Mouse (Mus musculus) layer of hippocampus, adult 9-10 months (tissue): ENCODE measurements at regions not wholly inside any gene's neighbourhood (a gene's known extent, or its start where the extent isn't known, plus 50 kb on each side); places are given as distances from the start of the nearest gene placed in this dataset.
A peak's percentile ranks its signal among the peaks of the same experiment; 100 is the strongest.
"Not testable (repeated sequence)": the region's sequence is repeated elsewhere in the genome, so short reads cannot be mapped to it uniquely, and the experiment has no call there.

Experiments used
- DNase-seq: peaks from one replicate; pipeline ENCODE4 v3.0.0; 2022; ENCODE audit warnings: low spot score

DNA sequence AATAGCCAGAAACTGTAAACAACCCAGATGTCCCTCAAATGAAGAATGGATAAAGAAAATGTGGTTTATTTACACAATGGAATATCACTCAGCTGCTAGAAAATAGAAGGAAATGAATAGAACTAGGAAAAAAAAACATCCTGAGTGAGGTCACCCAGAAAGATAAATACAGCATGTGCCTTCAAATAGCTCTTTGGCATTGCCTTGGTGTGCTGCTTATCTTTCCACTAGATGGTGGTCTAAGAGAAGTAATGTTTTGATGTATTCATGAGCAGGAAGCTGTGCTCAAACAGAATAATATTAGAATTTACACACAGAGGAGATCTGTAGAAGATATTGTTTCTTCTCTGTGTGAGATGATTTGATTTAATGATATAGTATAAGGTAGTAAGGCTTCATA is 78.8 kb downstream of the Zfp619 start:
- no peak for DNase-seq

DNA sequence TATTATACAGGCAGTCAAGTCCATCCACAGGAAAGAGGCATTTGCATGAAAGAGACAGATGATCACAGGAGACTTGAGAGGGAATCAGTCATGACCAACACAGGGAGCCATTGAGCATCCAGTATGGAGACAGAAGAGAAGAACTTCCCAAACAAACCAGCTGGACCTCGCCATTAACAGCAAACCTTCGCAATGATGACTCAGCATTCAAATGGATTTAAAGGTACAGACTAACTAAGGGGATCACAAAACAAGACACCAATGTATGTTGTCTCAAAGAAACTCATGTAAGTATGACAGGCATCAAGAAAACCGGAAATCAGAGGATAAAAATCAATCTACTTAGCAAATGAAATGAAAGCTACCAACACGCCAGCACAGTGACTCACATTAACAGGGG is 96.2 kb downstream of the Zfp619 start:
- DNase-seq = no peak

- no peak for DNase-seq
These were observed 97.5 kb downstream of the Zfp619 start for GRCm38 (mm10) chr7:39615092-39615491.

- DNase-seq = no peak
These were observed 104.2 kb downstream of the Zfp619 start for GRCm38 (mm10) chr7:39621796-39622195.

DNA sequence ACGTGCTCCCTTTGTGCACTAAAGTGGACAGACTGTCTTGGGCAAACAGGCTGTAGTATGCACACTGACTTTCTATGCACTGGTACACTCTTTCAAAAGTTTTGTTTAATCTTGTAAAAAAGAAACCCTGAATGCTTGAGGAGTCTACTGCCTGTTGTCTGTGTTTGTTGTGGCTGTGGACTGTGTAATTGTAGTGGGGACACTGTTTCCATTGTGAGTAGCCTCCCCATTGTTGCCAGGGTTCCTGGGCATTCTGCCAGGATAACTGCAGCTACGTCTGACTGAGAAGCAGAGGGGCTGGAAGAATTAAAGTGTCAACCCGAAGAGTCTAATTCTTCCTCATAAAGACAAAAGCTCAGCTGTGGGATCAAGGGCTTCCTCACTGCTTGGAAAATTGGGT is 115.3 kb downstream of the Zfp619 start:
- DNase-seq = no peak

- DNase-seq = no peak
These were observed 124.8 kb downstream of the Zfp619 start for GRCm38 (mm10) chr7:39642333-39642732.

- no peak for DNase-seq
These were observed 125.8 kb downstream of the Zfp619 start for GRCm38 (mm10) chr7:39643323-39643722.

GRCm38 (mm10) chr7:39650483-39651102 is 133.0 kb downstream of the Zfp619 start:
- no peak for DNase-seq

DNA sequence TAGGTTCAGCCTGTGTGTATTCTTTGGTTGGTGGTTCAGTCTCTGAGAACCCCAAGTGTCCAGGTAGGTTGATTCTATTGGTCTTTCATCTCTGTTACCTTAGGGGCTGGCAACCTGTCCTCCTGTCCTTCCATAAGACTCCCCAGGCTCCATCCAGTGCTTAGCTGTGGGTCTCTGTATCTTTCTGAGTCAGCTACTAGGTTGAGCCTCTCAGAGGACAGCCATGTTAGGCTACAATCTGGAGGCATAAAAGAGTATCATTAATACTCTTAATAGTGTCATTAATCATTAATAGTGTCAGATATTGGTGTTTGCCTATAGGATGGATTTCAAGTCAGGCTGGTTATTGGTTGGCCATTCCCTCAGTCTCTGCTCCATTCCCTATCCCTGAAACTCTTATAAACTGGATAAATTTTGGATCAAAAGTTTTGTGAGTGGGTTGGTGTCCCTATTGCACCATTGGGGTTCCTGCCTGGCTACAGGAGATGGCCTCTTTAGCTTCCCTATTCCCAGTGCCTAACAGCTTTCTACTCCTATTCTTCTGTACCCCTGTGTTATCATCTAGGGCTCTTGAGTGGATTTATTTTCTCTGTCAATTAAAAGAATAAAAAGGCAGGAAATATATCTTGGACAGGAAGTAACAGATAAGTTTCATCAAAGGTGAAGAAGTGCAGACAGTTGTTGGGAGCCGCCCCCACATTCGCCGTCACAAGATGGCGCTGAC is 137.2 kb downstream of the Zfp619 start:
- peak; percentile 22 for DNase-seq

GRCm38 (mm10) chr7:39655287-39655652 is 137.7 kb downstream of the Zfp619 start:
- DNase-seq = not testable (repeated sequence)

- no peak for DNase-seq
These were observed 138.3 kb downstream of the Zfp619 start for GRCm38 (mm10) chr7:39655709-39656397.

DNA sequence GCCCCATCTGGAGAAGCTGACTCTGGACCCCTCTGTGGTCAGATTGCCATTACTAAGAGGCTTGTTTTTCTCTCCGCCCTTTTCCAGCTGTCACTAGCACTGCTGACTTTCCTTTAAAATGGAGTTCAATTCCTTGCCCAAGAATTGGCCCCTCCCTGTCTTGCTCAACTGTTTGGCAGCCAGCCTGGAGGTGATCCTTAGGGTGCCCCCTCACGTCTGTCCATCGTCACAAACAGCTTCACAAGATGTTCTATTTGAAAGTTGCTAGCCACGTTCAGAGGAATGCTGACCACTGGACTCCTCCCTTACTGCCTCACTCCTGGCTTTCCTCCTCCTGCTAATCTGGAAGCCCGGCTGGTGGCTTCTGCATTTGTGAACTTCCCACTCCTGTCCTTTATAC is 142.0 kb downstream of the Zfp619 start:
- DNase-seq = no peak

- DNase-seq = no peak
These were observed 157.7 kb downstream of the Zfp619 start for GRCm38 (mm10) chr7:39675124-39675846.

DNA sequence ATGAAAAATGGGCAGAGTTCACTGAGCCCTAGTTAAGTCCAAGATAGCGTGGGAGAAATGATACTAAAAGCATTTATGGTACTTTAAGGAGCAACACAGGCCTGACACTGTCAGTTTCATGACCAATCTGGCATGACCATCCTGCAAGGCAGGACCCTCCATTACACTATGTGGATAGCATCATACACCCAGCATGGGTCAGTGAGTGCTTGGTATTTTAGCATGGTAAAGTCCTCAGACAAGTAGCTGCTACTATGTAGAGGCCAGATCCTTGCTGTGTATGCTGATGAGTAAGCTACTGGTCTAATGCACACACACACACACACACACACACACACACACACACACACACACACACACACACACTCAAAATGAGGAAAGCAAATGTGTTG is 158.3 kb downstream of the Zfp619 start:
- no peak for DNase-seq

GRCm38 (mm10) chr7:39680411-39680810 is 162.8 kb downstream of the Zfp619 start:
- no peak for DNase-seq

DNA sequence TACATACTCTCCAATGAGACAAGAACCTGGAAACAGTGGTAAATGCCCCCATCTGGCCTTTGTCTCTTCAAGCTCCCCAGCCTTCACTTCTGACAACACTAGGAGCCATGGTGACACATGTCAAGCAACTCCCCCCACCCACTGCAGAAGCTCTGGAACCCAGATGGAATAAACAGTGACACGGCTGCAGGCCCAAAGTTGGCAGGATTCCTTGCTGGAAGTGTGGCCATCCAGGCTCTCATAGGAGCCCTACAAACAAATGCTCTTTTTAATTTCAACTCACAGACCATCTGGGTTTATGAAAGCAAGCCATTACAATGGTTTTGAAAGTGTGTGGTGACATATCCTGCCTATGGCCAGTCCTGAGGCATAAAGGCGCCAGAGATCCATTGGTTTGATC is 179.0 kb downstream of the Zfp619 start:
- no peak for DNase-seq

DNA sequence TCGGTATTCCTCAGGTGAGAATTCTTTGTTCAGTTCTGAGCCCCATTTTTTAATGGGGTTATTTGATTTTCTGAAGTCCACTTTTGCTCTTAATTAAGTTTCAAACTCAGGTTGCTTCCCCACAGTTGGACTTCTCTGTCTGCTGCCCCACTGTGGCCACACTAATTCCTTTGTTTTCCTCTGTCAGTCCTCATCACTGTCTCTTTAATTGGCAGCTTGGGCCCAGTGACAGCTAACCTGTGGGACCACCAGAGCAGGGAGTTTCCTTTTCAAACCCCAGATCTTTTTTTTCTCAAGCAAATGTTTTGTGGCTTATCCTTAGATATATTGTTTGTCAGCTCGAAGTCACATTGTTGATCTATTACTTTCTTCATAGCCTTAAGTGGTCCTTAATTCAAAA is 183.9 kb downstream of the Zfp619 start:
- DNase-seq = no peak

DNA sequence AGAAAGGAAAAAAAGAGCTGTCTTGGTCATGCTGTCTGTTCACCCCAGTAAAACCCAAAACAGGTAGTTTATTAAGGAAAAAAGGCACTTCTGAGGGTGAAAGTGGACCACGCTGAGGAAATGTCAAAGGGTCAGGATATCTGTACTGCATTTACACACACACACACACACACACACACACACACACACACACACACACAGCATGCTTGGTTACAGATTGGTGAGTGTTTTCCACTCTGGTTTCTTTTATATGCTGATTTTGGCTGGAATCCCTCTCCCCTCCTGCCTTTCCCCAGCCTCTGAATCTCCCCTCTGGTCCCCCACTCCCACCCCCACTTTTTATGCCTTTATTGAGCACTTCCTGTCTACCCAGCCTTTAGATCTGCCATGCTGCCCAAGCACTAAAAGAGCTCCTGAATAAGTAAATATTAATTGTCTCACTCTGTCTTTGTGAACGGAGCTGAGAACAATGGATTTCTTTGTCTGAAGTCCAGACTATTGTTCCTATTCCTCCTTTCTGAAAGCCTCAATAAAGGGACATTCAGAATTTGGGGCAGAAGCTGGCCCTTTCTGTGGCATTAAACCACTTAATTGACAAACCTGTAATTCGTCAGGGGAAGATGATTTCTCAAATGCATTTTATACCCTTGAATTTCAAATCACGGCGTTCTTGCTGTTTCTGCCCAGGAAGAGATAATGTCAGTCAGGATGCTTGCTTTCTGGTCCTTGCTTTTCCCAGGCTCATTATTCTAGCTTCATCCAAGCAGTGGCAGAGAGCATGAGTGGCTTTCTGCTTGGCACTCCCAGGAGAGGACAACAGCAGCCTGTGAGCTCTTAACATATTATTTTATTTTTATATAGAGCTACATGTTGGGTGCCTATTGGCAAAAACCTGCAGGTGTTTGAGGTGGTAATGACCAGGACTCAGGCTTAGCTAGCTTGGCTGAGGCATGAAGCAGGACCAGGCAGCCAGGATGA is 187.8 kb downstream of the Zfp619 start:
- DNase-seq = no peak

- no peak for DNase-seq
These were observed 189.0 kb downstream of the Zfp619 start for GRCm38 (mm10) chr7:39706606-39707005.

GRCm38 (mm10) chr7:39716340-39717150 is 199.0 kb downstream of the Zfp619 start:
- peak; percentile 32 for DNase-seq
